Mouse (Mus musculus) adrenal gland, adult (tissue): ENCODE data around the gene Klra3.
"Not testable (repeated sequence)": the region's sequence is repeated elsewhere in the genome, so short reads cannot be mapped to it uniquely, and the experiment has no call there.

Source experiments
- DNase-seq, 2 experiments: peaks; one replicate each; pipeline ENCODE4 v3.0.0; 2022 to 2023; ENCODE audit warnings: low spot score in 1 of 2; ENCODE audit not compliant: inconsistent age in 2 of 2

Klra3 gene

DNA sequence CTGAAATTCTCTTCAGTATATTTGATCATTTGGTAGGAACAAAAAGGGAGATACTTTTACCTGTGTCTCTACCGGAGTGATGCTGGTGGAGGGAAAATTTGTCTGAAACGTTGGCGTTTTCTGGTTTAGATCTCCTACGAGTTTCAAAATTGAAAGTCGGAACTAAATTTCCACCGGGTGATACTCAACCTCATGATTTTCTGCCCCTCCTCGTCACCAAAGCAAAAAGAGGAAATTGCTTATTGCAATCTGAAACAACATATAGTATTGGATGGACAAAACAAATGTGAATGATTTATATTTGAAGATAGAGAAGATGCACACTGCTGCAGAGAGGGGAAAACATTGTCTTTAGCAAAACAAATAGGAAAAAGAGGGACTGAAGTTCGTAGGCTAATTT, at the start of gene Klra3:
Gene Klra3 (minus strand): TSS at position 164 of the 400 bp plus-strand sequence.
- DNase-seq = no peak

DNA sequence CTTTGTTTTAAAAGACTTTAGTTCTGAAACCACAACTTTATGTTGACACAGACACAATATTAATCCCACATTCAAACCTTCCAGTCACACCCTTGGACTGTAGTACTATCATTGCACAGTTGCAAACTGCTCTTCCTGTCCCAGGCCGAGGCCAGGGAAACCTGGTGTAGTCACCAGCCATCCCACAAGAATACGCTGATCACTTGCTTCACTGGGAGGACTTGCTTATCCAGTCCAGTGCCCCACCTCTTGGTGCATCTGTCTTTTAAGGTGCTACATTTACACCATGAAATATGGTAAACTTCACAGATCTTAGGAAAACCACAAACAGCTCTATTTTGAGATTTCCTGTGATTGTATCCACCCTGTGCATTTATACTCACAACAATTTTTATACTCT, 49.4 kb upstream of the Klra3 start, which contains the start of gene Klra1:
Gene Klra1 (minus strand): TSS at position 125 of the 400 bp plus-strand sequence.
- DNase-seq = no peak

DNA sequence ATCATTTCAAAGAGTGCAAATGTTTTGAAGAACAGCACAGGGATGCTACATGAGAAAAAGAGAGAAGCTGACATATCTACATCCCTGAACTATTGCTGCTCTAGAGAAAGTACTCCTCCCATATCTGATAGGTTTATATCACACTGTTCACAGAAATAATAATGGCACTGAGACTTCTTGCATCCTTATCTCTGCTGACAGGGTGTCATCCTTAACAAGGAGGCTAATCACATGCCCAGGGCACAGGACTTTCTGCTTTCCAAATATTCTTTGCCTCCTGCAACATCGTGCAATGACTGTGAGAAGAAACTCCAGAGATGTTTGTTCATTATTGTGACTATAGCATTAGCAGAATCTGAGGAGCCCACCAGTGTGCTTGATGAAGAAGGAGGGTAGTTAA, 48.4 kb upstream of the Klra3 start:
- DNase-seq = no peak

GRCm38 (mm10) chr6:130382375-130382774, 45.0 kb upstream of the Klra3 start:
- DNase-seq = no peak

DNA sequence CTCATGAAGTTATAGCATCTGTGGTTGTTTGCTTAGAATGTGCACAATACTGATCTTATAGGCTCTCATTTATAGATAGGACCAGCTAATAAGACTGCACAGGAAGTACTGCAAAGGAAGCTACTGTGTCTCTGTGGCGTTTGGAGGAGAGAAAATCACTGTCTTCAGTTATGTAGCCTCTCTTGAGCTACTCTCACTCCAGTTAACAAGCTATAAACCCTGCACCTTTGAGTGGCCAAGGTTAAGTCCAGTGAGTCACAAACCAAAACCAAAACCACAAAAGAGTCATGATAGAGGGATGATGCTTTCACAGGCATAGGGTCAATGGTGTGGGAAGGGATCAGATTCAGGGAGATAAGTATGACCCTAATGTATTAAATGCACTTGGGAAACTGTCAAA, 8.0 kb upstream of the Klra3 start:
- not testable (repeated sequence) for DNase-seq

GRCm38 (mm10) chr6:130341973-130342372, 4.6 kb upstream of the Klra3 start:
- not testable (repeated sequence) for DNase-seq

DNA sequence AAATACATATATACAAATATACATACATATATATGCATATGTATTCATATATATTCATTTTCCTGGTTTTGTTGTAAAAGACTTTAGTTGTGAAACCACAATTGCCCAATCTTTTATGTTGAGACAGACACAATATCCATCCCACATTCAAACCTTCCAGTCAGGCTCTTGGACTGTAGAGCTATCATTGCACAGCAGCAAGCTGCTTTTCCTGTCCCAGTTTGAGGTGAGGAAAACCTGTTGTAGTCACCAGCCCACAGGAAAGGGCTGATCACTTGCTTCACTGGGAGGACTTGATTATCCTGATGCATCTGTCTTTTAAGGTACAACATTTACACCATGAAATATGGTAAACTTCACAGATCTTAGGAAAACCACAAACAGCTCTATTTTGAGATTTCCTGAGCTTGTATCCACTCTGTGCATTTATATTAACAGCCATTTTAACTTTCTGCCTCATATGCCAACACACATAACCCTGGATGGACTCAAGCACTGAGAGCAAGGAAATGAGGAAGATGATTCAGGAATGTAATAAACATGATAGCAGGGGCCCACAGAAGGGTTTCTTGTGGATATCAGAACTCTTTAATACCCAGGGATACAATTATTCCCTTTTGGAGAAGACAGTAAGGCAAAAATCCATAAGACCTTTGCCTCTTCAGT, 49.3 kb downstream of the Klra3 start:
- DNase-seq = no peak

- not testable (repeated sequence) for DNase-seq
Observed at GRCm38 (mm10) chr6:130281828-130282227, 55.5 kb downstream of the Klra3 start, which contains the start of gene Klra10. Gene Klra10 (minus strand): TSS chr6:130281928.
